Mouse (Mus musculus) thymus, postnatal 14 days (tissue): ENCODE results near the gene Scgb2b15.
"Not testable (repeated sequence)": the region's sequence is repeated elsewhere in the genome, so short reads cannot be mapped to it uniquely, and the experiment has no call there.

ENCODE experiments used
- DNase-seq: peaks from one replicate; pipeline ENCODE4 v3.0.0; 2021

The Scgb2b15 gene

GRCm38 (mm10) chr7:32829562-32829961 lies at the start of gene Scgb2b15:
Gene Scgb2b15 (minus strand): TSS chr7:32829662.
- DNase-seq = not testable (repeated sequence)

GRCm38 (mm10) chr7:32836254-32836653 lies 6.8 kb upstream of the Scgb2b15 start, which contains the start of gene Scgb1b15:
Gene Scgb1b15 (plus strand): TSS chr7:32836554.
- DNase-seq = not testable (repeated sequence)
